Mouse (Mus musculus) E14TG2a.4 (cell line): Measurements from ENCODE around the gene Dpf3.

Experiments
- CTCF ChIP-seq: conservative IDR thresholded peaks from 2 replicates; pipeline ENCODE4 v1.5.1; 2014; ENCODE audit warnings: low read length
- NANOG ChIP-seq: IDR thresholded peaks from 2 replicates; pipeline ENCODE4 v1.6.1; 2014; ENCODE audit warnings: borderline replicate concordance, low read length, mixed read lengths

DNA sequence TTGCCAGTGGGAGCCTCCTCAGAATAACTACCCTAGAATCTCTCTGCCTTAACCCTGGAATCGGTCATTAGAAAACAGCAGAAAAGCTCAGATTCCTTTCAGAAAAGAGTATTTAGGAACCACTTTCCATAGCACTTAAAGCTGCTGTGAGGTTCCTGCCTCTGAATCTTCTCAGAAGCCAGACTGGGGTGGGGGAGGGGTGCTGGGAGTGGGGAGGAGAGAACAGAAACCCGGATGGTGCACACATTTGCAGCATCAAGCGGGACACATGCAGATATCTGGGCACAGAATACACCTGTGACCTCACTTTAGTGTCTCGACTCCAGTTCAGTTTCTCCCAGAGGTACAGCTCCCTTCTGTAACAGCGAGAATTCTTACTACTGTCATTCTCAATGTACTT is 23.1 kb upstream of the Dpf3 start:
- TF ChIP-seq CTCF (no peak), NANOG (no peak)
